In the genomic region with DNA sequence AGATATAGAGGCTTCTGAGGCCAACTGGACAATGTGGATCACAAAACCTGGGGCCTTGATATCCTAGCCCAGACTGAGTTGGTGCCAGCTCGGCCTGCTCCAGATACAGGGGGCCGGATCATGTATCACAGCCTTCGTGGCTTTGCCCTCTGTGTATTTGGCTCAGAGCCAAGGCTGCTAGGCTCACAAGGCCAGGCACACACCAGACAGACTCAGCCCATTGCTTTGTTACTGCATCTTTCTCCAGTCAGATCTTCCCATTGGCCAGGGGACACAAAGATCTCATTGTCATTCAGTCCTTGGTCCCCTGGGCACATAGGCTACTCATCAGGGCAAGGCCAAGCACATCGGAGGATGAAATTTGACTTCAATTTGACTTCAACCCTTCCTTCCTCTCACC, we compare ENCODE assay signal across 8 mouse cellular contexts. TPM values are rescaled to one million over a fixed set of nuclear protein-coding genes. Genes with fewer than 3 reads are reported as not detected.
A peak's percentile ranks its signal among the peaks of the same experiment; 100 is the strongest.
DNase-seq lines count a peak whose midpoint lies in the region; TF ChIP-seq lines count a peak whose summit lies in the region.

No protein-coding gene starts in this region.

- intact Hi-C loops in gastrocnemius, postnatal 36 days (cut with DNase I), result no loop called here

- no peak overlapping the region for H3K4me3 ChIP-seq in C2C12 (ENCODE audit: insufficient read depth, poor library complexity, severe bottlenecking)

- DNase-seq in heart, adult 11 months, result peak; percentile 93
- no peak for DNase-seq in heart, adult 9 months (ENCODE audit: low spot score in 2 of 2)
- peak; percentile 66 for DNase-seq in cerebellum, adult 9-11 months
- peak; percentile 29 to 45 for DNase-seq in gastrocnemius, postnatal 36 days
- DNase-seq in mesoderm, embryonic 11.5 days (ENCODE audit: low read depth, low spot score), result peak; percentile 84
- no peak for DNase-seq in urinary bladder, adult 18-20 months (ENCODE audit: low spot score in 2 of 2)
- DNase-seq in frontal cortex, postnatal 25 days (ENCODE audit: low spot score in 2 of 2), result no peak

- no peak overlapping the region for H3ac ChIP-seq in C2C12 (ENCODE audit: control insufficient read depth, insufficient read length, low read depth)

- TF ChIP-seq CTCF in C2C12 (IDR thresholded peaks at IDR 0.05; ENCODE audit: control insufficient read depth, insufficient read depth, insufficient read length), result no peak

- H3K27me3 ChIP-seq in C2C12 (ENCODE audit: control insufficient read depth, insufficient read depth, insufficient read length), result no peaks in the 10 kb centered on the region

- H3K79me3 ChIP-seq in C2C12 (ENCODE audit: low read depth), result peaks cover 8% of the 10 kb centered on the region

- H3K36me3 ChIP-seq in C2C12 (ENCODE audit: control insufficient read depth, insufficient read depth), result no peaks in the 10 kb centered on the region

- H3K79me2 ChIP-seq in C2C12 (ENCODE audit: control insufficient read depth, insufficient read depth), result peaks cover 12% of the 10 kb centered on the region

TF ChIP-seq in C2C12, 6 proteins besides CTCF, POLR2A, EP300 and RAD21:
- TF ChIP-seq MYOD1 (IDR thresholded peaks at IDR 0.05; ENCODE audit: control insufficient read depth, insufficient read length, low read depth), result no peak
- peak; percentile 46 for TF ChIP-seq MAX (IDR thresholded peaks at IDR 0.05)

RNA-seq across cellular contexts. Expression of a gene that starts 0.8 kb away (rescaled TPM):
- polyA plus RNA-seq in C2C12 (2012; fragmentation: generic; extraction: Trizol), result 632 TPM
- total RNA-seq in gastrocnemius, postnatal 36 days (2021), result 100 to 1,000 TPM; 572 to 675 TPM

RNA-seq across cellular contexts. Expression of a gene that starts 37.3 kb away (rescaled TPM):
- 365 TPM for polyA plus RNA-seq in C2C12 (2012; fragmentation: generic; extraction: Trizol)
- total RNA-seq in gastrocnemius, postnatal 36 days (2021), result 10 to 100 TPM; 50.4 to 56.4 TPM

RNA-seq across cellular contexts. Expression of a gene that starts 45.7 kb away (rescaled TPM):
- 82.5 TPM for polyA plus RNA-seq in C2C12 (2012; fragmentation: generic; extraction: Trizol)
- 10 to 100 TPM; 46.1 to 48.5 TPM for total RNA-seq in gastrocnemius, postnatal 36 days (2021)

Comparison
In these comparisons a context has a peak if more than half of its experiments do, and no peak if none do; other contexts are left out.
1. DNase-seq: peak in heart, adult 11 months (single experiment), cerebellum, adult 9-11 months (single experiment), gastrocnemius, postnatal 36 days (2 of 2) and mesoderm, embryonic 11.5 days (single experiment); none in heart, adult 9 months (0 of 2), urinary bladder, adult 18-20 months (0 of 2) and frontal cortex, postnatal 25 days (0 of 2).